Mouse (Mus musculus) left cerebral cortex, adult 11 months (tissue): ENCODE data around the gene Abcb6.

Experiments
- DNase-seq: peaks from one replicate; pipeline ENCODE4 v3.0.0; 2022; ENCODE audit warnings: low spot score

Abcb6 gene

GRCm38 (mm10) chr1:75201236-75201635 lies 21.0 kb upstream of the Abcb6 start:
- no peak for DNase-seq

DNA sequence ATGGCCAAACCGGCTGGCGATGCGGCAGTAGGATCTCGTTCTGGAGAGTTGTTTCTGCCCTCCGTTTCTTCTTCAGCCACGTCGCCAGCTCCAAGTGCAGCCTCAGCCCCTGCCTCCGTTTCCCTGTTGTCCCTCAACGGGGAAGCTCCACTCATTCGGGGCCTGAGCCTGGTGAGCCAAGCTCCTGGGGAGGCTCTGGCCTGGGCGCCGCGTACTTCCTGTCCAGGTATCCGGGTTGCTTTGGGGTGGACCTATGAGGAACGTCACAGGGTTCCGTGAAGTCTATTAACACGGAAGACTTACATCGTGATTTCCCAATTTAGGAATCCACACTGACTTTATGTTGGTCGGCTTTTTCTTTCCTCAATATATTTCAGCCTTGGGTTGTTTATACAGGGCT lies 12.3 kb upstream of the Abcb6 start:
- DNase-seq = no peak

DNA sequence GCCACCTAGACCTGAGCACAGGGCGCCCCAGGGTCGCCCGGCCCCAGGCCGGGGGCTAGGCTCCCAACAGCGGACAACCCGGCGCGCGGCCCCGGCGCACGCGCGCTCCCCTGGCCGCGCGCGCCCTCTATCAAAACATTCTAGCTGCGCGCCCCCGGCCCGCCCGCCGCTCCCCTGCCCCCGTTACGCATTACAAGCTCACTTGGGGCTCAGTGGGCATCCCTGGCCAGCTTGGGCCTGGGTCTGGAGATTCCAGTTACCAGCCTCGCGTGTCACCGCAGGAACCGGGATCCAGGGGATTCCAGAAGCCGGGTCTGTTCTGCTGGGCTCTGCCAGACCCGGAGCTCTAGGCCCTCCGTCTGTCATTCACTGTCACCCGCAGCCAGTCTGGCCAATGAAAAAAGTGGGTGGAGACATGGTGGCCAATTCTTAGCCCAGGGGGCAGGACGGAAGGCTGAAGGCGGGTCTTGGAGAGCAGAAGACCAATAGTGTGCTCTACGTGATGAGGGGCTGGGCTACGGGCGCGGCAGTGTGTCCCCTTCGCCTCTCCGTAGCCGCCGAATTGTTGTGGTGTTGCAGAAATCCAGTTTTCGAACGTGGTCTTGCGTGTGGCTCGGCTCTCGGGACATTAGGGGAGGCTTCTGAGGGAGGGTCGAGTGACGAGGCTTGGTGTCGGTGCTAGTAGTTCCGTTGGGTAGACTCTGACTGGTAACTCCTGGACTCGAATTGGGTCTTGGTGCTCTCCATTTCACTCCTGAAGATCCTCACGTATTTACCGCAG lies 11.6 kb upstream of the Abcb6 start, which contains the start of the genes Ankzf1 and Atg9a:
Gene Ankzf1 (plus strand): TSS at position 530 of the 781 bp plus-strand sequence.
Gene Atg9a (minus strand): TSS at position 575 of the 781 bp plus-strand sequence.
- DNase-seq = peak; percentile 97

- DNase-seq = no peak
These were observed 11.0 kb upstream of the Abcb6 start for GRCm38 (mm10) chr1:75191258-75191621.

DNA sequence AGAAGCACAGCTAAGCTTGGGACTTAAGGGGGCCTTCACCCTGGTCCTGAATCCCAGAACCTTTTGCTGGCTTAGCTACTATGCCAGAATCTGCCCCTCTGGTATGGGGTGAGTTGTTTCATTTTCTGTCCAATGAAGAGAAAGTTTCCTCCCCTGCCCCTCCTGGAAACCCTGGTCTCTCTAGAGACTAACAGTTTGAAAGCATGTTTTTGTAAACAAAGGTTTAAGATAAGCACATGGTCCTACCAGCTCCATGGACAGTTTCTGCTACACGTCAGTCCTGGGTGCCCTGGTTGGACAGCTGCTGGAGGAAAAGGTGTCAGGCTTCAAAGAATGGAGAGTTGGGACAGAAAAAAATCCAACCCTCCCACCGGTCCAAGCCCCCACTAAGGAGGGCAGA lies 10.4 kb upstream of the Abcb6 start:
- DNase-seq = no peak

- DNase-seq = no peak
These were observed 7.8 kb upstream of the Abcb6 start for GRCm38 (mm10) chr1:75187914-75188483.

GRCm38 (mm10) chr1:75187126-75187525 lies 6.9 kb upstream of the Abcb6 start:
- DNase-seq = no peak

DNA sequence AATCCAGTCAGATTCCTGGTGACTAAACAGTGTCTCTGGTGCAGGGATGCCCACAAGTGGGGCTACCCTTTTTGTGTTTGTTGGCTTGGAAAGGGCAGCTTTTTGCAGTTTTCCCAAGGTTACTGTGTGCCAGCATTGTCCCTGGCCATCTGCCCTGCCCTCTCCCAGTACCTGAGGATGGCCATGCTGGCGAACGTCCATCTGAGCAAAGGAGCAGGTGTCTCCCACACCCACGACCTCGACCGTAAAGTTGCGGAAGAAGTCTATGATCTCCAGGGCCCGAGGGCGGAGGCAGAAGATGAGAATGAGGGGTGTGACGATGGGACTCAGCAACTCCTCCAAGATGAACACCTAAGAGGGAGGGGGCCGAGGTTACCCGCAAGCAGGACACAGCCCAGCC lies 5.3 kb upstream of the Abcb6 start:
- DNase-seq = no peak

- DNase-seq = no peak
These were observed 2.0 kb upstream of the Abcb6 start for GRCm38 (mm10) chr1:75182160-75182559.

DNA sequence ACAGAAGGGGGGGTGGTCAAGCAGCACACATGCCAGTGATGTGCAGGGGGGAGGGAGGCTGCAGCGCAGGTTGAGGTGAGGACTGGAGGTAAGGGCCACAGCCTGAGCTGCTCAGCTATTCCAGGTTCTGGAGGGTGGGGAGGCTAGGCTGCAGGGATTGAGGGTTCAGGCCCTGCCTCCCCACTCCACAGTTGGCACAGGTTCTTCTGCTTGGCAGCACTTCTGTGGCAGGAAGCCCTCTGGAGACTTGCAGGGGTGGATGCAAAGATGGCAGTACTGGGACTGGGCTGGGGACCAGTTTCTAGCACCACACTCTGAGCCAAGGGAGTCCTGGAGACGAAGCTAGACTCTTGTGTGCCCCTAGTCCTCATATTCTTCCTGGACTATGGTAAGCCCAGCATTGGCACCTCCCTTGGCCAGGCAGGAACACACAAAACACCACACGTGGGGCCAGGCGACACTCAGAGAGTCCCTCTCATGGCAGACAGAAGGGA lies 1.2 kb upstream of the Abcb6 start:
- DNase-seq = no peak

DNA sequence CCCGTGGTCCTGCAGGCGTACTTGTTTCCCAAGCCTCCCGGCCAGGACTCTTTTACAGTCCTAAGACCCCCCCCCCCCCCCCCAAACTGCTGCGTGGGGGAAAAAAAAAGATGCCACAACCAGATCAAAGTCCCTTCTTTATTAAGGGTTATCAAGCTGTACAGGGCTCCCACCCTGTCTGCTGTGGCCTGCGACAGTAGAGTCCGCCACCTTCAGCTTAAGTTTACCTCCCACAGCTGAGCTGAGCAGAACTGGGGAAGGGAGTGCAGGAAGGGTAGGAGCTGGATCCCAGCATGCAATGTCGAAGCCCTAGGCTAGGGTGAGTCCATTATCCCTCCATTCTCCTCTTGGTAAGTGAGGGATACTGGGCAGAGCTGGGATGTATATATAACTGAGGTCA lies 549 bp upstream of the Abcb6 start:
- DNase-seq = no peak

- DNase-seq = no peak
These were observed 673 bp downstream of the Abcb6 start for GRCm38 (mm10) chr1:75179334-75180104.

DNA sequence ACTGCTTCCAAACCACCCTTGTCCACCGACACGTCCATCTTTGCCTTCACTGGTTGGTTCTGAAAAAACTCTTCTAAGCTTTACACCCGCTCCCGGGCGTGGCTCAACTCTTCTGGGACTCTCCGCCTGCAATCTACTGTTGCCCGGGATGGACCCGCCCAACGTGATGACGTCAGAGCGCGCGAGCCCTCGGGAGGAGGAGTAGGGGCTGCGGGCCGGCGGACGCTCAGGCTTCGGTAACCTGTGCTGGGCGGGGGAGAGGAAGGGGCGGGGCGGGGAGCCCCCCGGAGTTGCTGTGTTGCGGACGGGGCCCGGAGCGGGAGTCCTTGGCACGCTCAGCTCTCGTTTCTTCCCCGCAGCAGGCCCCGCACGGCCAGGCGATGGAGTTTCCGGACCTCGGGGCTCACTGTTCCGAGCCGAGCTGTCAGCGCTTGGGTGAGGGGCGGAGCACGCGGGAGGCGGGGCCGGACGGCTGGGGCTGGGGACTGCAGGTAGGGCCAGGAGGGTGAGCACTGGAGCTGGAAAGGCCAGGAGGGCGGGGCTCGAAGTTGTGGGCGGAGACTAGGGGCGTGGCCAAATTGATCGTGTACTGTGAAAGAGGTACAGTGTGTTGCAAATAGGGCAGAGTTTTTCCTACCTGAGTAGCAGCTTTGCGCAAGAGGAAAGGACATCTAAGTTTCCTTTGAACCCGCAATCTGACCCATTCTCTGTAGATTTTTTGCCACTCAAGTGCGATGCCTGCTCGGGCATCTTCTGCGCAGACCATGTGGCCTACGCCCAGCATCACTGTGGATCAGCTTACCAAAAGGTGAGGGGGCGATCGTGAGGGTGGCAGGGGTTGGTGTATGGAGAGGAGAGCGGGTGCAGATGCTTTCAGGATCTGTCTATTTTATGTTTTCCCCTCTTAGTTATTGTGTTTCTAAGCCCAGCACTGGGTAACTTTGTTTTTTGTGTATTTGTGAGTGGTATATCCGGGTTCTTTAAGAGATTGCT lies 11.4 kb downstream of the Abcb6 start, which contains the start of gene Zfand2b:
Gene Zfand2b (plus strand): TSS at position 175 of the 993 bp plus-strand sequence.
- peak; percentile 88 for DNase-seq

- DNase-seq = no peak
These were observed 12.1 kb downstream of the Abcb6 start for GRCm38 (mm10) chr1:75168093-75168471.

- DNase-seq = no peak
These were observed 20.0 kb downstream of the Abcb6 start for GRCm38 (mm10) chr1:75160256-75160617.

- no peak for DNase-seq
These were observed 20.5 kb downstream of the Abcb6 start for GRCm38 (mm10) chr1:75159540-75160255.

DNA sequence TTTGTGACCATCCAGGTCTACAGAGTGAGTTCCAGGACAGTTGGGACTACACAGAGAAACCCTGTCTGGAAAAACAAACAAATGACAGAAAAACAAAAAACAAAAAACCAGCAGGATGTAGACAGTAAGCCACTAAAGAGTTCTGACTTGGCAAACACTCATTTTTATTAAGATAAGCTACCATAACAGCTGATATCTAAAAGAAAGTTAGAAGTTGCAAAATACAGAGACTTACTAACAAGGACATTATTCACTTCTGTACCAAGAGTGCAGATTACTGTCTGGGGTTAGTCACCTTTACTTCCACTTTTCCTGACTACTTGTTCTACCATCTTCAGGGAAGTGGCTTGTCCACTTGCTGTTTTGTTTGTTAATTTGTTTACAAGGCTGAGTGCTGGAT lies 21.2 kb downstream of the Abcb6 start:
- DNase-seq = no peak

DNA sequence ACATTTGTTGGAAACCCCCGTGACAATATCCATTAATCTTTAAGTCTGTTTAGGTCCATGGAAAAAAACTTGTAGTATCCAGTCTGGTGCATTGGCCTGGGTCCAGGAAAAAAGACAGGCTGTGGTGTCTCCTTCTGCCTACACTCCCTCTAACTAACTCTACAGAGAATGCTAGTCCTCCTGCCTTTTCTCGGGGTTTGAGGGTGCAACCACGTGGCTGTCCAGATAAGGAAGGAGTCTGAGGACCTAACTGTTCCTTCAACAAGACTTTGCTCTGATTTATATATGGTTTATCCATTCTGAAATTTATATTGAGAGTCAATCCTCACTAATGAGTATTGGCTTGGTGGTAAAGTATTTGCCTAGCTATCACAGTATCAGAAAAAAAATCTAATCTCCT lies 24.4 kb downstream of the Abcb6 start:
- DNase-seq = no peak

- DNase-seq = no peak
These were observed 31.5 kb downstream of the Abcb6 start for GRCm38 (mm10) chr1:75148727-75149126.

DNA sequence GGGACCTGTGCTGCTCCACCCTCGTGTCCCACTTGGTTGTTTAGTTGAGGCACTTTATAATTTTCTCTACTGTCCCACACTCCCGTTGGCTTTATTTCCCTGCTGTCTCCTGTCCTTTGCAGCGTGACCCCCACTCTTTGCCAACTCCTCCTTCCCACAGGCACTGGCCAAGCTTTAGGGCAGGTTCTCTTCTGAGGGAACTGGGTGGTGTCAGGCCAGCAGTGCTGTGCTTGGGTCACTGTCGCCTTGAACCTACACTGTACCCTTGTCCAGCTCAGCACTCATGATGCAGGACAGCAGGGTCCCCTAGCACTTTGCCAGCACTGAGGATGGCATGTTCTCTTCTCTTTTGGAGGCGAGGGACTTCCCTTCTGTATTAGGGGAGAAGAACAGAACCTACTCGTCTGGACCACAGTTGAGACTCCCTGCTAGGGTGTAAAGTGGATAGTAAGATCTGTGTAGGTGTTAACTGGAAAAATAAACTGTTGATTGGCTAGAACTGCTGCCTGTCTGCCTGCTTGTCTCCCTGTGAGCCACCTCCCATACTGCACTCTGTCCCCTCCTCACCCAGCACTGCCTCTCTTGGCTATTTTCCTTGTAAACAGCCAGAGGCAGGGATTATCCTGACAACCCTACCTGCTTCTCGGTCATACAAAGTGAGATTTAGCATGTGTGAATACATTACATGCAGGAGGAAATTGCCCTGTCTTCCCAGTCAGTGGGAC lies 32.6 kb downstream of the Abcb6 start:
- no peak for DNase-seq
